Mouse (Mus musculus) erythroid progenitor cell, adult 5-6 weeks (primary cell): Measurements from ENCODE around the gene March1. TPM values are rescaled to one million over a fixed set of nuclear protein-coding genes. Genes with fewer than 3 reads are reported as not detected.
"Not testable (repeated sequence)": the region's sequence is repeated elsewhere in the genome, so short reads cannot be mapped to it uniquely, and the experiment has no call there.

Source experiments
- ATAC-seq: replicated peaks from 2 replicates; pipeline ENCODE4 v1.8.0; 2016; ENCODE audit warnings: moderate number of reproducible peaks, mild to moderate bottlenecking, moderate TSS enrichment, inconsistent platforms; ENCODE audit not compliant: poor library complexity, low FRiP score, severe bottlenecking
- total RNA-seq, 2 experiments: library from RNA; stranded (forward) in 1 of 2; stranded (reverse) in 1 of 2; fragments of 150-400 nt in 1 of 2; fragments of 186-747, 209-891 nt in 1 of 2; gene quantifications; 2 replicates each; pipeline versions ENCODE4 v1.2.3 to v1.2.4; 2015 to 2017; ENCODE audit warnings: low replicate concordance in 2 of 2

The March1 gene
- total RNA-seq, 2 experiments from 2014 or later: 6.3 to 7.4 TPM

- no peak for ATAC-seq
These were observed 787.2 kb downstream of the March1 start for GRCm38 (mm10) chr8:66404711-66405414.

- not testable (repeated sequence) for ATAC-seq
These were observed 788.1 kb downstream of the March1 start for GRCm38 (mm10) chr8:66405796-66406195.

GRCm38 (mm10) chr8:66406596-66407361 lies 789.1 kb downstream of the March1 start:
- no peak for ATAC-seq

- ATAC-seq: no peak
These were observed 792.4 kb downstream of the March1 start for GRCm38 (mm10) chr8:66410080-66410615.

GRCm38 (mm10) chr8:66413101-66413500 lies 795.4 kb downstream of the March1 start:
- ATAC-seq: no peak

GRCm38 (mm10) chr8:66415234-66415633 lies 797.5 kb downstream of the March1 start:
- no peak for ATAC-seq

- not testable (repeated sequence) for ATAC-seq
These were observed 799.9 kb downstream of the March1 start for GRCm38 (mm10) chr8:66417591-66417990.

GRCm38 (mm10) chr8:66430639-66431038 lies 812.9 kb downstream of the March1 start:
- no peak for ATAC-seq

GRCm38 (mm10) chr8:66433577-66433976 lies 815.9 kb downstream of the March1 start:
- no peak for ATAC-seq

- no peak for ATAC-seq
These were observed 819.1 kb downstream of the March1 start for GRCm38 (mm10) chr8:66436804-66437203.

GRCm38 (mm10) chr8:66437929-66438328 lies 820.2 kb downstream of the March1 start:
- ATAC-seq: no peak

- no peak for ATAC-seq
These were observed 820.8 kb downstream of the March1 start for GRCm38 (mm10) chr8:66438468-66438867.

- ATAC-seq: no peak
These were observed 823.4 kb downstream of the March1 start for GRCm38 (mm10) chr8:66441123-66441522.

GRCm38 (mm10) chr8:66442778-66443177 lies 825.1 kb downstream of the March1 start:
- ATAC-seq: no peak

- ATAC-seq: no peak
These were observed 826.4 kb downstream of the March1 start for GRCm38 (mm10) chr8:66444141-66444540.

GRCm38 (mm10) chr8:66445351-66445750 lies 827.7 kb downstream of the March1 start:
- no peak for ATAC-seq

GRCm38 (mm10) chr8:66450691-66451090 lies 833.0 kb downstream of the March1 start:
- ATAC-seq: no peak

GRCm38 (mm10) chr8:66457057-66457456 lies 839.4 kb downstream of the March1 start:
- no peak for ATAC-seq

- ATAC-seq: no peak
These were observed 852.1 kb downstream of the March1 start for GRCm38 (mm10) chr8:66469821-66470220.

GRCm38 (mm10) chr8:66476880-66477279 lies 859.2 kb downstream of the March1 start:
- no peak for ATAC-seq
